Mouse (Mus musculus): Measurements from ENCODE around the gene Col18a1.

DNA sequence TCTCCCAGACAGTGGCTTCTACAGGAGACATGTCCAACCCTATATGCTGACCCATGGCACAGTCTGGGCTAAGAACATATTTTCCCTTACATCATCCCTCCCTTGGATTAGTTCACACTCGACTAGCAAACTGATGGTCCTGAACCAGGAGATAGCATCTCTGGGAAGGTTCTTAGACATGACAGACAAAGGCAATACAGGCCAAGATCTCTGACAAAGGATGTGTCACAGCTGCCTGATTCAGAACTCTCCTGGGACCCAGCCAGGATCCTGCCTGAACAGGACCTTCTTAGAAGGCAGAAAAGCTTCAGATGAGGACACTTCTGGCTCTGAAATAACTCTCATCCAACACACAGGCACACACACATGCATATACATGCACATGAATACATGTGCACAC, 81.8 kb downstream of the Col18a1 start:
- TF ChIP-seq CTCF (IDR thresholded peaks at IDR 0.05; ENCODE audit: control insufficient read depth, insufficient read depth, low read length) = no peak
- no peak for TF ChIP-seq POLR2A (IDR thresholded peaks at IDR 0.05; ENCODE audit: borderline replicate concordance, control insufficient read depth, low read depth, low read length)

Data from bone marrow, adult 2 months (tissue).